21 mouse cellular contexts compared by ENCODE assay signal in the genomic region with DNA sequence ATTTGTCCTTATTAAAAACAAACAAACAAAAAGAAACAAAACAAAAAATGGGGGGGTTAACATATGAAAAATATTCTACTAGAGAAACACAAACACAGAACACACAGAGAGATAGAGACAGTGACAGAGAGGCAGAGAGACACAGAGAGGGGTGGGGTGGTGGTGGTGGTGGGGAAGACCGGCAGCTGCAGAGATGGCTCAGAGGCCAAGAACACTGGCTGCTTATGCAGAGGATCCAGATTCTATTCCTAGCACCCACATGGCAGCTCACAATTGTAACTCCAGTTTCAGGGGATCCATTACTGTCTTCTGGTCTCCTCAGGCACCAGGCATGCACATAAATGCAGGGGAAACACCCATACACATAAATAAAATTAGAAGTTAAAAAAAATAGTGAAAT. TPM values are rescaled to one million over a fixed set of nuclear protein-coding genes. Genes with fewer than 3 reads are reported as not detected.
DNase-seq lines count a peak whose midpoint lies in the region; ATAC-seq and TF ChIP-seq lines count a peak whose summit lies in the region.
"Had no signal": no experiment of that assay in that cellular context is flagged by ENCODE, and none has a peak within 500 bp of the region (broad histone marks: within the 10 kb centered on the region; RNA-seq: fewer than 3 reads in every experiment).

No protein-coding gene starts in this region.

- WGBS in midbrain, embryonic 13.5 days, result 57% methylated on average over 1 of the region's 1 CpGs

- TF ChIP-seq CTCF in left cerebral cortex, adult 2 months (IDR thresholded peaks at IDR 0.05), result no peak

- peaks cover 89% of the 10 kb centered on the region for H3K4me1 ChIP-seq in midbrain, embryonic 13.5 days (replicated peaks)

- H3K4me2 ChIP-seq in midbrain, embryonic 13.5 days (replicated peaks), result no peak overlapping the region
- H3K4me2 ChIP-seq: embryonic facial prominence, embryonic 12.5 days; kidney, embryonic 15.5 days; limb, embryonic 15.5 days; liver, embryonic 13.5 days; midbrain, embryonic 12.5 days had no signal

- peak; percentile 48 for DNase-seq in gastrocnemius, postnatal 25 days
- no peak for DNase-seq in gastrocnemius, postnatal 10 days
- DNase-seq in left cerebral cortex, adult 2 months (ENCODE audit: extremely low spot score in 1 of 2, low spot score in 2 of 2), result no peak
- DNase-seq in left cerebral cortex, adult 18-20 months (ENCODE audit: low spot score in 2 of 2), result no peak
- DNase-seq in skeletal muscle tissue, adult 2 months (ENCODE audit: low read depth, low spot score), result peak; percentile 53
- DNase-seq: cerebellum, adult 11-12 months; embryo, embryonic 11 days; heart, postnatal 14 days; liver, embryonic 13.5 days; lung, postnatal 4 days; right cerebral cortex, postnatal 25 days; spleen, adult 18-20 months had no signal

- H3K4me3 ChIP-seq in left cerebral cortex, adult 2 months, result no peak overlapping the region
- no peak overlapping the region for H3K4me3 ChIP-seq in midbrain, embryonic 13.5 days (replicated peaks)
- H3K4me3 ChIP-seq: embryonic facial prominence, embryonic 12.5 days; hindbrain, embryonic 10.5 days; kidney, embryonic 15.5 days; limb, embryonic 10.5 days; limb, embryonic 15.5 days; liver, embryonic 13.5 days; midbrain, embryonic 12.5 days had no signal

- H3K27ac ChIP-seq in left cerebral cortex, adult 2 months, result peak overlapping the region; percentile 55
- H3K27ac ChIP-seq in midbrain, embryonic 13.5 days, result no peak overlapping the region
- H3K27ac ChIP-seq: kidney, embryonic 15.5 days; limb, embryonic 10.5 days; liver, embryonic 13.5 days had no signal

- H3K9ac ChIP-seq in midbrain, embryonic 13.5 days (replicated peaks), result no peak overlapping the region
- H3K9ac ChIP-seq: embryonic facial prominence, embryonic 12.5 days; kidney, embryonic 15.5 days; limb, embryonic 15.5 days; liver, embryonic 13.5 days; midbrain, embryonic 12.5 days had no signal

- ATAC-seq in midbrain, embryonic 13.5 days, result no peak

- 0 out of 2 replicates have a peak, but pooled peaks cover 7% of the 10 kb centered on the region for H3K36me3 ChIP-seq in midbrain, embryonic 13.5 days

- intact Hi-C loops in left cerebral cortex, adult 2 months (cut with DNase I), result loop anchor here (2.0 kb wide), 1 partner anchor 25 kb away; no protein-coding TSS in a partner anchor

- no peaks in the 10 kb centered on the region for H3K9me3 ChIP-seq in midbrain, embryonic 13.5 days
- H3K9me3 ChIP-seq: embryonic facial prominence, embryonic 12.5 days; hindbrain, embryonic 10.5 days; kidney, embryonic 15.5 days; limb, embryonic 10.5 days; limb, embryonic 15.5 days; liver, embryonic 13.5 days; megakaryocyte, embryonic 14.5 days; midbrain, embryonic 12.5 days had no signal

- no peaks in the 10 kb centered on the region for H3K27me3 ChIP-seq in midbrain, embryonic 13.5 days
- H3K27me3 ChIP-seq: CH12.LX; embryonic facial prominence, embryonic 12.5 days; kidney, embryonic 15.5 days; limb, embryonic 15.5 days; liver, embryonic 13.5 days; megakaryocyte, embryonic 14.5 days; midbrain, embryonic 12.5 days had no signal

RNA-seq across cellular contexts. Expression of a gene that starts 45.2 kb away (rescaled TPM):
- 10 to 100 TPM; 22.2 to 29.7 TPM for total RNA-seq in gastrocnemius, postnatal 25 days (2021)
- total RNA-seq in gastrocnemius, postnatal 10 days (2021), result 10 to 100 TPM; 41.5 to 47.0 TPM
- 10 to 100 TPM; 74.6 to 90.0 TPM for total RNA-seq in left cerebral cortex, adult 2 months (2021)
- 10 to 100 TPM; 60.8 to 75.9 TPM for total RNA-seq in left cerebral cortex, adult 18-20 months (2021)
- polyA plus RNA-seq in midbrain, embryonic 13.5 days (2015; fragmentation: Nextera tagmentation; extraction: Ambion mirVana), result 68.1 and 72.4 TPM in 2 replicates

Comparison
In these comparisons a context has a peak if more than half of its experiments do, and no peak if none do; other contexts are left out.
1. DNase-seq: peak in gastrocnemius, postnatal 25 days (single experiment) and skeletal muscle tissue, adult 2 months (single experiment); none in gastrocnemius, postnatal 10 days (single experiment), left cerebral cortex, adult 2 months (0 of 2) and left cerebral cortex, adult 18-20 months (0 of 2).